Mouse (Mus musculus) forebrain, embryonic 11.5 days (tissue): Measurements from ENCODE around the gene Exoc3l. TPM values are rescaled to one million over a fixed set of nuclear protein-coding genes. Genes with fewer than 3 reads are reported as not detected.
"Not testable (repeated sequence)": the region's sequence is repeated elsewhere in the genome, so short reads cannot be mapped to it uniquely, and the experiment has no call there.

Experiments
- ATAC-seq: fragments of 200-750 bp; cut with Nextera tagmentation; replicated peaks from 2 replicates; pipeline ENCODE4 v1.8.0; 2017; ENCODE audit warnings: moderate TSS enrichment; ENCODE audit not compliant: low FRiP score
- DNase-seq: peaks from one replicate; pipeline ENCODE4 v3.0.0-alpha.2; 2017; ENCODE audit warnings: low spot score
- H3K27ac ChIP-seq: fragments of 300-500 bp; sonication (generic); 2 replicates; pipeline ENCODE4 v1.5.1; 2014; ENCODE audit warnings: low read depth, low read length
- H3K27me3 ChIP-seq: fragments of 300-500 bp; sonication (generic); 2 replicates; pipeline ENCODE4 v1.6.1; 2014; ENCODE audit warnings: mild to moderate bottlenecking, low read length, mixed read lengths; ENCODE audit not compliant: control insufficient read depth, insufficient read depth
- H3K36me3 ChIP-seq: fragments of 300-500 bp; sonication (generic); 2 replicates; pipeline ENCODE4 v1.6.1; 2014; ENCODE audit warnings: mild to moderate bottlenecking, low read length, moderate library complexity, mixed read lengths; ENCODE audit not compliant: control insufficient read depth, insufficient read depth
- H3K4me1 ChIP-seq: fragments of 300-500 bp; sonication (generic); replicated peaks from 2 replicates; pipeline ENCODE4 v1.6.1; 2014; ENCODE audit warnings: low read length, mixed read lengths; ENCODE audit not compliant: control insufficient read depth, insufficient read depth
- H3K4me2 ChIP-seq: fragments of 300-500 bp; sonication (generic); 2 replicates; pipeline ENCODE4 v1.6.1; 2014; ENCODE audit warnings: low read depth, mild to moderate bottlenecking, low read length, moderate library complexity, mixed read lengths; ENCODE audit not compliant: severe bottlenecking
- H3K4me3 ChIP-seq: fragments of 300-500 bp; sonication (generic); 2 replicates; pipeline ENCODE4 v1.5.1; 2014; ENCODE audit warnings: low read depth, low read length
- H3K9ac ChIP-seq: fragments of 300-500 bp; sonication (generic); 2 replicates; pipeline ENCODE4 v1.6.1; 2014; ENCODE audit warnings: low read length
- H3K9me3 ChIP-seq: fragments of 300-500 bp; sonication (generic); 2 replicates; pipeline ENCODE4 v1.6.1; 2016; ENCODE audit warnings: low read length, mixed read lengths; ENCODE audit not compliant: control insufficient read depth
- WGBS: fragments of 180-500 bp; shearing (Covaris S2); extraction: QIAGEN DNeasy Blood & Tissue Kit; methylation state at CpG from one replicate; pipeline ENCODE4 v1.1.7; 2014; 5-methylcytosine and 5-hydroxymethylcytosine counted together
- polyA plus RNA-seq: library from polyadenylated mRNA; unstranded; fragments of >200 nt; fragmentation: Nextera tagmentation; extraction: Ambion mirVana; gene quantifications from 2 replicates; pipeline ENCODE4 v1.2.1, GENCODE M21; 2014

The Exoc3l gene
- polyA plus RNA-seq, 1 experiment from 2014 or later, result 10.3 TPM

DNA sequence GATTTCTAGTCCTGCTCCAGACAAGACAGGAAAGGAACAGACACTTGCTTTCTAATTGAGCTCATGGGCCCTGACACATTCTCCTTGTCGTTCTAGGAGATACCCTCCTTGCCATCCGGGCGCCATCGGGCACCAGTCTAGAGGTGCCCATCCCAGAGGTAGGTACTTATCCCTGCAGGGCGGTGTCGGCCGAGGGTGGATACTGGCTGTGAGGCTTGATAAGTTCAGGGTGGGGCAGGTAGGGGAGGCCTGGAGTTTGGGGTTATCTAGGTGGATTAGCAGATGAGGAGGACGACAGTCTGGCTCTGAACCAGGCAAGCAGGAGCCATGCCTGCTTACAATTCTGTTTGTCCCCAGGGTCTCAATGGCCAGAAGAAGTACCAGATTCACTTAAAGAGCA is 4.1 kb upstream of the Exoc3l start:
- Histone ChIP-seq H3K9ac (no peak overlapping the region), H3K36me3 (peaks cover 15% of the 10 kb centered on the region), H3K4me2 (no peak overlapping the region), H3K4me3 (no peak overlapping the region), H3K27ac (no peak overlapping the region), H3K9me3 (no peaks in the 10 kb centered on the region), H3K27me3 (no peaks in the 10 kb centered on the region), H3K4me1 (peaks cover 10% of the 10 kb centered on the region)
- ATAC-seq (no peak), DNase-seq (no peak)
- WGBS, result 97% methylated on average over 8 of the region's 8 CpGs

GRCm38 (mm10) chr8:105298351-105299252 is 2.7 kb upstream of the Exoc3l start:
- Histone ChIP-seq H3K4me1 (peaks cover 10% of the 10 kb centered on the region), H3K9ac (peak overlapping the region; percentile 93), H3K27ac (no peak overlapping the region), H3K4me3 (peak overlapping the region; percentile 98), H3K4me2 (peak overlapping the region; percentile 94), H3K27me3 (no peaks in the 10 kb centered on the region), H3K9me3 (no peaks in the 10 kb centered on the region), H3K36me3 (peaks cover 15% of the 10 kb centered on the region)
- DNase-seq (no peak), ATAC-seq (no peak)
- WGBS, result 63% methylated on average over 18 of the region's 18 CpGs

- under 1% methylated on average over 58 of the region's 58 CpGs for WGBS
- no peaks in the 10 kb centered on the region for H3K27me3 ChIP-seq
- peak; percentile 92 for ATAC-seq
Measured at GRCm38 (mm10) chr8:105297511-105298192, 1.8 kb upstream of the Exoc3l start, which contains the start of gene E2f4. TSS of gene E2f4 (plus strand) at chr8:105297663.

DNA sequence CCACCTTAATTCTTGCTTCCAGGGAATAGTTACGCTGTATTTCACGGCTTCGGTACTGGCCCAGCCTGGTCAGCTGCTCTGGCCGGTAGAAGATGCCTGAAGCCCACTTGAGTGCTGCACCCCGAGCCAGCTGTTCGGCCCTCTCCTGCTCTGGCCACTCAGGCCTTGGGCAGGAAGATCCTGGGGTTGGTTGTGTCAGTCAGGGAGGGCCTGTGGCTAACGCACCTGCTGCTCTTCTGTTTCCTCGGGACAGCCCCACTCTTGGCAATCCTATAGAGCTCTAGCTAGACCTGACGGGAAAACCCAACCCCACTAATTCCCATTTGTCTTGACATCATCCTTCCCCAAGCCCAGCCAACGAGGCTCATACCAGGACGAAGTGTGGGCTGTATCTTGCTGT is 645 bp downstream of the Exoc3l start:
- DNase-seq, result peak; percentile 45
- peaks cover 7% of the 10 kb centered on the region for H3K27me3 ChIP-seq
- peaks cover 14% of the 10 kb centered on the region for H3K4me1 ChIP-seq
- H3K36me3 ChIP-seq, result peaks cover 1% of the 10 kb centered on the region; the same call in 1 of the 2 replicates
- no peak overlapping the region for H3K4me3 ChIP-seq
- no peak overlapping the region for H3K4me2 ChIP-seq
- H3K9me3 ChIP-seq, result no peaks in the 10 kb centered on the region
- H3K27ac ChIP-seq, result no peak overlapping the region
- ATAC-seq, result no peak
- WGBS, result 73% methylated on average over 11 of the region's 11 CpGs
- H3K9ac ChIP-seq, result no peak overlapping the region

More at GRCm38 (mm10) chr8:105297511-105298192, 1.8 kb upstream of the Exoc3l start, which contains the start of gene E2f4:
- peak; percentile 94 for DNase-seq
- Histone ChIP-seq H3K27ac (peak within 1 kb of the TSS; percentile 28), H3K36me3 (peaks cover 15% of the 10 kb centered on the region), H3K9me3 (no peaks in the 10 kb centered on the region), H3K4me1 (peaks cover 10% of the 10 kb centered on the region), H3K4me2 (peak within 1 kb of the TSS; percentile 94), H3K9ac (peak within 1 kb of the TSS; percentile 93), H3K4me3 (peak within 1 kb of the TSS; percentile 98)

DNA sequence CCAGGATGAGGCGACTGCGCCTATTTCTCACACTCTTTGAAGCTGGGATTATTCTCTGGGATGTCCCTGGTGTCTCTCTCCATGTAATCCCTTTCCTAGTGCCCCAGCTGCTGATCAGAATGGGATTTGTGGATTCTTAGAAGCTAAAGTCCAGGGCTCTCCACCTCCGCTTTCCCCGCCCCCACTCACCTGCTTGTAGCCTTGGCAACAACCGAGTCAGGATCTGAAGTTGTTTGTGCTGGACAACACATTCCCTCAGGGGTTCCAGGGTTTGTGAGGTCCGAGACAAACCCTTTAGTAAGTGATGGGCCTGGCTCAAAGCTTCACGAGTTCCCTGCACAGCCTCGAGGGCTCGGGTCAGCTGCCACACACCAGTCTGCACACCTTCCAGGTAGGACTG is 1.1 kb downstream of the Exoc3l start:
- H3K4me1 ChIP-seq, result peaks cover 19% of the 10 kb centered on the region
- ATAC-seq, result no peak
- no peaks in the 10 kb centered on the region for H3K36me3 ChIP-seq
- DNase-seq, result peak; percentile 46
- H3K4me3 ChIP-seq, result no peak overlapping the region
- no peak overlapping the region for H3K27ac ChIP-seq
- H3K4me2 ChIP-seq, result no peak overlapping the region
- peaks cover 9% of the 10 kb centered on the region for H3K27me3 ChIP-seq
- H3K9me3 ChIP-seq, result no peaks in the 10 kb centered on the region
- no peak overlapping the region for H3K9ac ChIP-seq
- 60% methylated on average over 9 of the region's 9 CpGs for WGBS

GRCm38 (mm10) chr8:105293405-105293804 is 2.5 kb downstream of the Exoc3l start:
- peaks cover 13% of the 10 kb centered on the region for H3K4me1 ChIP-seq
- no peak overlapping the region for H3K27ac ChIP-seq
- 69% methylated on average over 19 of the region's 19 CpGs for WGBS
- no peaks in the 10 kb centered on the region for H3K9me3 ChIP-seq
- H3K36me3 ChIP-seq, result no peaks in the 10 kb centered on the region
- H3K4me3 ChIP-seq, result no peak overlapping the region
- no peak overlapping the region for H3K4me2 ChIP-seq
- DNase-seq (peak; percentile 61), ATAC-seq (no peak)
- H3K27me3 ChIP-seq, result peaks cover 9% of the 10 kb centered on the region
- no peak overlapping the region for H3K9ac ChIP-seq

DNA sequence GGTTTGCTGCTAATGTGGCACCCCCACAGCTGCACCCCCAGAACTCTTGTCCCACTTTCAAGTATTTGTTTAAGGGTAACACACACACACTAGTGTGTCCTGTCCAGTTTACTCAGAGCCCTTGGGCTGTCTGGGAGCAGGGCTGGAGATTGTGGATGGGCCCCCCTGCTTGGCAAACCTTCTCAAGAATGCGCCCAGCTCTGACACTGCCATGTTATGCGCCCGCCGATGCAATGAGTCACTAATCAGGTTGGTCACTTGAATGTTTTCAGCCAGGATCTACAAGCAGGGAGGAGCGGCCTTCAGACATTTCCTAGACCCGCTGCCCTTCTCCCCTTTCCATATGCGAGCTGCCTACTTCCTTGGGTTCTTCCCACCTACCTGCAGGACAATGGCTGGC is 3.4 kb downstream of the Exoc3l start:
- 85% methylated on average over 7 of the region's 7 CpGs for WGBS
- H3K4me3 ChIP-seq, result no peak overlapping the region
- no peak for ATAC-seq
- H3K9ac ChIP-seq, result no peak overlapping the region
- H3K27ac ChIP-seq, result no peak overlapping the region
- H3K4me1 ChIP-seq, result peaks cover 13% of the 10 kb centered on the region
- peaks cover 9% of the 10 kb centered on the region for H3K27me3 ChIP-seq
- DNase-seq, result peak; percentile 50
- H3K9me3 ChIP-seq, result no peaks in the 10 kb centered on the region
- no peaks in the 10 kb centered on the region for H3K36me3 ChIP-seq
- H3K4me2 ChIP-seq, result no peak overlapping the region

DNA sequence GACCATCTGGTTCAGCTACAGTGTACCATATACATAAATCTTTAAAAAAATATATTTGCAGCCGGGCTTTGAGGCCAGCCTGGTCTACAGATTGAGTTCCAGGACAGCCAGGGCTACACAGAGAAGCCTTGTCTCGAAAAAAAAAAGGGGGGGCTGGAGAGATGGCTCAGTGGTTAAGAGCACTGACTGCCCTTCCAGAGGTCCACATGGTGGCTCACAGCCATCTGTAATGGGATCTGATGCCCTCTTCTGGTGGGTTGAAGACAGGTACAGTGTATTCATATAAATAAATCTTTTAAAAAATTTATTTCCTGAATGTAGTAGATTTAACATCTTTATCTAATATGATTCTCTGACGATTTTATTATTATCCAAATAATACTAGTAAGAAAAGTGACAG is 4.1 kb downstream of the Exoc3l start:
- WGBS, result 68% methylated on average over 3 of the region's 3 CpGs
- not testable (repeated sequence) for H3K9me3 ChIP-seq, ATAC-seq, H3K27ac ChIP-seq, H3K36me3 ChIP-seq, H3K4me2 ChIP-seq, H3K9ac ChIP-seq, H3K4me3 ChIP-seq, H3K27me3 ChIP-seq
- peak; percentile 43 for DNase-seq
- peaks cover 13% of the 10 kb centered on the region for H3K4me1 ChIP-seq
